Mouse (Mus musculus) bone marrow macrophage, adult 2 months (primary cell): ENCODE results near the gene Coro2b.

Experiments used
- CTCF ChIP-seq: IDR thresholded peaks from 2 replicates; pipeline ENCODE4 v1.5.1; 2012; ENCODE audit warnings: low read depth, mild to moderate bottlenecking, low read length, moderate library complexity
- POLR2A ChIP-seq: IDR thresholded peaks from 2 replicates; pipeline ENCODE4 v1.6.1; 2012; ENCODE audit warnings: mild to moderate bottlenecking, low read depth, low read length, borderline replicate concordance

DNA sequence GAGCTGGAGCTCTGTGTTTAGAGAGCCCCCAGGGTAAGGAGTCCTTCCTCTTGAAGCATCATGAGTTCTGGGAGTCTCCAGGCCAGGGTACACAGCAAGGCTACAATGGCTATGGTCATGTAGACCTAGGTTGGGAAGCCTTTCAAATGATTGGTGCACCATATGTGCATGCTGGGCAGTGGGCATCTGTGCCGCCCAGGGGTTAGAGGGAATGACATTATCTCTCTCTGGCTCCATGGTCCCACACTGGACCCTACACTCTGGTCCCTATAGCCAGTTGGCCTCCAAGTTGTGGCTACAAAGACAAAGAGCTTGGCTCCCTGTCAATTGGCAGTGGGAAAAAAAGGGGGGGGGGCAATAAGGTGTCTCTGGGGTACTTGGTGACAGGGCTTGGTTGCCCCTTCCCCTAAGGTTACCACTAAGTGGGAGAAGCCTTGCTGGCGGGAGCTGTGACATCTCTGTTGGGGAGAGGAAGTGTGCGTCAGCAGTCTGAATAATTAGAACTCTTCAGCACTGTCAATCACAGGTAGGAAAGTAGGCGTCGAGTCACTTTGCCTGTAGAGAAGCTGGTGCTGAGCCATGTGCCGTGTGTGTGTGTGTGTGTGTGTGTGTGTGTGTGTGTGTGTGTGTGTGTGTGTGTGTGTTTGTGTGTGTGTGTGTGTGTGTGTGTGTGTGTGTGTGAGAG is 44.4 kb downstream of the Coro2b start:
- TF ChIP-seq CTCF (no peak), POLR2A (no peak)
